Mouse (Mus musculus) naive thymus-derived CD4-positive, alpha-beta T cell, adult 2 months (primary cell): ENCODE data around the gene Cfap43.
A peak's percentile ranks its signal among the peaks of the same experiment; 100 is the strongest.

Source experiments
- DNase-seq: peaks from one replicate; pipeline ENCODE4 v3.0.0-alpha.2; 2011; ENCODE audit warnings: low read depth

Gene Cfap43

GRCm38 (mm10) chr19:47885191-47885743, 33.8 kb downstream of the Cfap43 start:
- DNase-seq = no peak

GRCm38 (mm10) chr19:47884296-47885085, 34.6 kb downstream of the Cfap43 start:
- DNase-seq = no peak

GRCm38 (mm10) chr19:47882882-47883254, 36.2 kb downstream of the Cfap43 start:
- DNase-seq = no peak

GRCm38 (mm10) chr19:47882151-47882881, 36.8 kb downstream of the Cfap43 start:
- peak; percentile 98 for DNase-seq

- DNase-seq = no peak
These were observed 37.5 kb downstream of the Cfap43 start for GRCm38 (mm10) chr19:47881538-47881937.

DNA sequence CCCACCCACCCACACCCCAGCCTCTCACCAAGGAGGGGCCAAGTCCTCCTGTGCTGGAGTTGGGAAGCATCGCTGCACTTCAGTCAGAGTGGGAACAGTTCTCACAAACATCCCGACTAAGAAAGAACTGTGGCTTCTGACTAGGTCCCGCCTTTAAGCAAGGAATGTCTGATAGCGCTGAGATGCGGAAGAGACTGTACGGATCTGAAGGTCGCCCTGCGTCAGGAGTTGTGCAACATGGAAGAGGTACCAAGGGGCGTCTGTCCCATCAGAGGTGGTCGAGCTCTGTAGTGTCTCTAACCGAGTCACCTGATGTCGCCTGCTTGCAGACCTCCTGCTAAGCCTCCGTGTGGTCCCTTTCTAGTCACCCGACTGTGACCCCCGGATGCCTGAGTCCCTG, 42.8 kb downstream of the Cfap43 start:
- no peak for DNase-seq

DNA sequence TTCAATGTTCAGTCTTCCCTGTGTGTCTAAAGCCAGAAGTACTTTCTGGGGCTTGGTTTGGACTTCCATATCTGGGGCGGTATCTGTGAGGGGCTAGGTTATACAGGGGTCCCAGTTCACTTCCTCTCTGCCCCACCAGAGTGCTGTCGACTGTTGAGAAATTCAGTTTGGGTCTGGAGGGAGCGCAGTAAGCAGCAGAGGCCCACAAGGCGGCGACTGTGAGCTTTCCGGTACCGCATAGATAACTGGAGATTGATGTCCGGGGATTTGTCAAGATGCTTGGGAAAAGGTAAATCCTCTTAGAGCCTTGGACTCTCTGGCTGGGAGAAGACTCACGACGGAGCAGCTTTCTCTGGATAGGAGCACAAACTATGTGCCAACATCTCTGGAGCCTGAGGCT, 47.6 kb downstream of the Cfap43 start:
- no peak for DNase-seq

GRCm38 (mm10) chr19:47870102-47870666, 48.9 kb downstream of the Cfap43 start:
- DNase-seq = no peak

- DNase-seq = no peak
These were observed 49.6 kb downstream of the Cfap43 start for GRCm38 (mm10) chr19:47869516-47869915.

- no peak for DNase-seq
These were observed 50.1 kb downstream of the Cfap43 start for GRCm38 (mm10) chr19:47868951-47869350.

DNA sequence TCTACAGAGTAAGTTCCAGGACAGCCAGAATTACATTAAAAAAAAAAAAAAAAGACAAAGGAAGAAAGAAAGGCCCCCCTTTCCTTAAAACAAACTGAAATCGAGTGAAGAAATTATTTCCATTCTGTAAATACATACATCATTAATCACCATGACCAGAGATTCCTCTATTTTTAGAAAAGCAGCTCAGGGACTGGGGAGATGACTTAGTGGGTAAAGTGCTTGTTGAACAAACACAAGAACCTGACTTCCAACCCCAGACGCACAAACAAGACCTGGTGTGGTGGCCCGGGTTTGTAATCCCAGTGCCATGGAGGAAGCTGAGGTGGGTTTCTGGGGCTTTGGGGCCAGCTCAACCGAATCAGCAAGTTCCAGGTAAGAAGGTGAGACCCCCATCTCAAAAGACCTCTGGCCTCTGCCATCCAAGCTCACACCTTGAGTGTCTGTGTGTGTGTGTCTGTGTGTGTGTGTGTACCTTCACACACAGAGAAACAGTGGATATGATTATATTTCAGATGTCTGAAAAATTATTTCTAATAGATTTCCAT, 51.4 kb downstream of the Cfap43 start:
- DNase-seq = no peak

GRCm38 (mm10) chr19:47865353-47865947, 53.6 kb downstream of the Cfap43 start, which contains the start of gene Gsto2:
Gene Gsto2 (plus strand): TSS chr19:47865534.
- DNase-seq = peak; percentile 96

DNA sequence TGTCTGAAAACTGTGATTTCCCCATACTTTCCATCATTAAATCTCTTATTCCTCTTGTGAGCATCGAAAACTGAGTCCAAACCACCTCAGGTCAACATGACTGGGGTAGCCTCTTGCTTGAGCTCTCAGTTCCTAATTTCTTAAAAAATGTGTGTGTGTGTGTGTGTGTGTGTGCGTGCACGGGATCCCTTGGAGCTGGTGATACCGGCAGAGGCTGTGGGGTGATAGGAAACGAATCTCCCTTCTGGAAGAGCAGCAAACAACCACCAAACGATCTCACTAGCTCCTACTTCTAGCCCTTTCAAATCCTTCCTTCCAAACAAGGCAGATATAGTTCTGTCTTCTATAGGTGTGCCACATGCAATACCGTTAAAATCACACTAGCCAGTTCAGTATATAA, 54.4 kb downstream of the Cfap43 start:
- no peak for DNase-seq

DNA sequence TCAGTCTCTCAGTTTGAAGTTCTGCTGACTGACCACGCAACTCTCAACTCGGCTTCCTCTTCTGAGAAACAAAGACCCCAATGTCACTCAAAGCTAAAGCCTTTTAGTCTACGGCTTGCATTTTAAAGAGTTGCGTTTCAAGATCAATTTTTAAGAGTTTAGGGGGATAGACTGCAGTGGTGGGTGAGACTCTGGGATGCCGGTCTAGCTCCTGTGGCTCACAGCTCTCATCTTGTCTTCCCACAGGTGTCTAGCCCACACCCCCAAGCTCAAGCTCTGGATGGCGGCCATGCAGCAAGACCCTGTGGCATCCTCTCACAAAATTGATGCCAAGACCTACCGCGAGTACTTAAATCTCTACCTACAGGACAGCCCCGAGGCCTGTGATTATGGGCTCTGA, 55.0 kb downstream of the Cfap43 start:
- DNase-seq = no peak

DNA sequence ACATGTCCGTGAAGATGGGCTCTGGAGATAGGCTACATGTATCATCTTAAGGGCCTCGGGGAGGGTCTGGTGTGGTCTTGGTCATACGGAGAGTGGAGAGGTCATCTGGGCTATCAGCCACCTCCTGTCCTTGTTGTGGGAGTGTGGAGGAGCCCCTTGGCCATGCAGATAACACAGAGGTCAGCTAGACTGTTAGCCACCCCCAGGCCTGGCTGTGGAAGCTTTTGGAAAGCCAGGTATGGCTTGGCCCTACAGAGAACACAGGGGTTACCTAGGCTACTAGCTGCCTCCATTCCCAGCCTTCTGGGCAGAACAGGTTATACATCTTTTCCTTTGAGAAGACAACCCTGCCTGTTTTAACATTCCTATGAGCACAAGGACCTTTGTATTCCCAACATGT, 56.5 kb downstream of the Cfap43 start:
- DNase-seq = no peak

- no peak for DNase-seq
These were observed 59.9 kb downstream of the Cfap43 start for GRCm38 (mm10) chr19:47859180-47859579.

DNA sequence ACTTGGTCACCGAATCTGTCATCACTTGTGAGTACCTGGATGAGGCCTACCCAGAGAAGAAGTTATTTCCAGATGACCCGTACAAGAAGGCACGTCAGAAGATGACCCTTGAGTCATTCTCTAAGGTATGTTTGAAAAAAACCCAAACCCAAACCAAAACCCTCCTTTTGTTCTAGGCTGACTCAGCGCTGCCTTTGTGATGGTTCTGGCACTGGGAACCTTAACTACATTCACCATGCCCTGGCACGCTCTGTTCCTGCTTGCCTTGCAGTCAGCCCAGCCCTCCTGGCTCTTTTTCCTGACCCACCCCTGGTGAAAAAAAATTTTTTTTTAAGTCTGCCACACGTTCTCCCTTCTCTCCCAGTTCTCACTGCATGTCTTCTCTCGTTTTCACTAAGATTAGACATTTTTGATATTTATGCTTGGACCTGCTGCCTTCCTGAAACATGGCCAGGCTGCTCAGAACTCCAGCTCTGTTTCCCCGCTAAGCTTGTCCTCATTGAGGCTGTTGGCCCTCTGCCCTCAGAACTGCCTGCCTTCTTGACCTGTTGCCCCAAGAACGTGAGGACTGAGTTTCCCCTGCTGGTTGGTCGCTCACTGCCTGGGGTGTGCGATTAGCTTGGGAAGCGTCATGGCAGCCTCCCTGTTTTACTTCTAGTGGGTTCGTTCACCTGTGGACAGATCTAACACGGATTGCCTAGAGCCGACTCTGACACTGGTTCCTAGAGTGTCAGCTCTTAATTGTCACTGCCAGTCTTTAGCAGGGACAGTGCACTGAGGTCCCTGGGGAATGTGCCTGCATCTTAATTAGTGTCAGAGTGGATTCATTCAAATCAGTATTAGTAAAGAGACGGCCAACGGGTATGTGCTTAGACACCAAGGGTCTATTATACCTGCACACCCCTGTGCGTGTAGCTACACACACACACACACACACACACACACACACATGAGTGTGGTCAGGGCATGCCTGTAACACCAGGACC, 60.8 kb downstream of the Cfap43 start:
- no peak for DNase-seq

DNA sequence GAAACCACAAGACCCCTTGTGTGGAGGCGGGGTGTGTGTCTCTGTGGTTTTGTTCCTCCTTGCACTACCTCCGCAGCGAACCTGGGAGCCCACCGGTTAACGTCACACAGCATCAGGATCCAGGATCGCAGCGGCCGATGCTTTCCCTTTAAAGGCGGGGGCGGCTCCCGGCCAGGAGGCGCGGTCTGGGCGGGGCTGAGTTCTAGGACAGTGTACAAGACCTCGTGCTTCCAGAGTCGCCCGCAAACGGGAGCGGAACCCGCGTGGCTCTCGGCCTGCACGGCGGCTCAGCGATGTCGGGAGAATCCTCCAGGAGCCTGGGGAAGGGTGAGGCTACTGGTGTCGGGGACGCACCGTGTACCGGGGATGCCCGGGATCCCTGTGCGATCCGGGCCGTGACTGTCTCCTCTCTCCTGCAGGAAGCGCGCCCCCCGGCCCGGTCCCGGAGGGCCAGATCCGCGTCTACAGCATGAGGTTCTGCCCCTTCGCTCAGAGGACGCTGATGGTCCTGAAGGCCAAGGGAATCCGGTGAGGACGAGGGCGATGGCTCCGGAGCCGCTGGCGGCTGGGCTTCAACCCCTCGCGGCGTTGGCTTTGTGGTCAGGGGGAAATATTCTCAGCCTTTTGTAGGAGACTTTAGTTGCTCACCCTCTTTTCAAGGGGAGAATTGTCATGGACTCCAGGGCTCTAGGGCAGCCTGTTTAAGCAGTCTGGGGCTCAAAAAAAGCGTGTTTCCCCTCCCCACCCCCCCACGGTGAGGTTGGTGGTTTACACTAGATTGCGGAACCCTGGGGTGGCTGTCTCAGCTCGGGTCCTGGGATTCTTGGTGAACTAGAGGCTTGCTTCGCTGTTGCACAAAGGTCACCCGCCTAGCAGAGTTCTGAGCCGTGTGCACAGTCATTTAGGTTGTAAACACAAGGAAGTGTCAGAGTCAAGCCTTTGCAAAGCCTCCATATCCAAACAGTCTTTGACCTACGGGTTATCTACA, 64.0 kb downstream of the Cfap43 start, which contains the start of gene Gsto1:
Gene Gsto1 (plus strand): TSS at position 175 of the 988 bp plus-strand sequence.
- DNase-seq = peak; percentile 61
